Mouse (Mus musculus): ENCODE data around the gene Marveld3.

Gene Marveld3

GRCm38 (mm10) chr8:109902379-109902778, 59.6 kb downstream of the Marveld3 start:
- DNase-seq (ENCODE audit: low spot score): no peak

All from c-Kit-positive CD71-positive TER-119-positive erythroid progenitor cells, embryonic 14.5 days (primary cell).